Mouse (Mus musculus) liver, embryonic 11.5 days (tissue): ENCODE measurements around the gene Erp44. TPM values are rescaled to one million over a fixed set of nuclear protein-coding genes. Genes with fewer than 3 reads are reported as not detected.

ENCODE experiments used
- ATAC-seq: fragments of 200-750 bp; cut with Nextera tagmentation; replicated peaks from 2 replicates; pipeline ENCODE4 v1.8.0; 2017; ENCODE audit warnings: moderate number of reproducible peaks, mild to moderate bottlenecking, moderate TSS enrichment, moderate library complexity; ENCODE audit not compliant: low FRiP score
- DNase-seq: peaks from one replicate; pipeline ENCODE4 v3.0.0-alpha.2; 2017; ENCODE audit warnings: low spot score
- H3K27ac ChIP-seq: fragments of 300-500 bp; sonication (generic); 2 replicates; pipeline ENCODE4 v1.5.1; 2014; ENCODE audit warnings: mild to moderate bottlenecking, low read depth, low read length, control low read depth
- H3K27me3 ChIP-seq: fragments of 300-500 bp; sonication (generic); replicated peaks from 2 replicates; pipeline ENCODE4 v1.6.1; 2014; ENCODE audit warnings: low read length, mixed read lengths; ENCODE audit not compliant: control insufficient read depth, insufficient read depth
- H3K36me3 ChIP-seq: fragments of 300-500 bp; sonication (generic); 2 replicates; pipeline ENCODE4 v1.6.1; 2014; ENCODE audit warnings: mild to moderate bottlenecking, low read length, moderate library complexity, mixed read lengths; ENCODE audit not compliant: control insufficient read depth, insufficient read depth
- H3K4me1 ChIP-seq: fragments of 300-500 bp; sonication (generic); replicated peaks from 2 replicates; pipeline ENCODE4 v1.6.1; 2014; ENCODE audit warnings: low read length, mixed read lengths; ENCODE audit not compliant: control insufficient read depth, insufficient read depth
- H3K4me2 ChIP-seq: fragments of 300-500 bp; sonication (generic); 2 replicates; pipeline ENCODE4 v1.6.1; 2014; ENCODE audit warnings: mild to moderate bottlenecking, control low read depth, moderate library complexity
- H3K4me3 ChIP-seq: fragments of 300-500 bp; sonication (generic); 2 replicates; pipeline ENCODE4 v1.5.1; 2014; ENCODE audit warnings: low read depth, low read length, control low read depth
- H3K9ac ChIP-seq: fragments of 300-500 bp; sonication (generic); 2 replicates; pipeline ENCODE4 v1.6.1; 2014; ENCODE audit warnings: low read depth, low read length, control low read depth
- H3K9me3 ChIP-seq: fragments of 300-500 bp; sonication (generic); 2 replicates; pipeline ENCODE4 v1.6.1; 2016; ENCODE audit warnings: low read length, inconsistent platforms, mixed read lengths; ENCODE audit not compliant: control insufficient read depth
- WGBS: fragments of 180-500 bp; shearing (Covaris S2); extraction: QIAGEN DNeasy Blood & Tissue Kit; methylation state at CpG from one replicate; pipeline ENCODE4 v1.1.7; 2014; 5-methylcytosine and 5-hydroxymethylcytosine counted together
- polyA plus RNA-seq: library from polyadenylated mRNA; unstranded; fragments of >200 nt; fragmentation: Nextera tagmentation; extraction: Ambion mirVana; gene quantifications from 2 replicates; pipeline ENCODE4 v1.2.1, GENCODE M21; 2014

The Erp44 gene
- polyA plus RNA-seq, result 73.4 and 78.5 TPM in 2 replicates

DNA sequence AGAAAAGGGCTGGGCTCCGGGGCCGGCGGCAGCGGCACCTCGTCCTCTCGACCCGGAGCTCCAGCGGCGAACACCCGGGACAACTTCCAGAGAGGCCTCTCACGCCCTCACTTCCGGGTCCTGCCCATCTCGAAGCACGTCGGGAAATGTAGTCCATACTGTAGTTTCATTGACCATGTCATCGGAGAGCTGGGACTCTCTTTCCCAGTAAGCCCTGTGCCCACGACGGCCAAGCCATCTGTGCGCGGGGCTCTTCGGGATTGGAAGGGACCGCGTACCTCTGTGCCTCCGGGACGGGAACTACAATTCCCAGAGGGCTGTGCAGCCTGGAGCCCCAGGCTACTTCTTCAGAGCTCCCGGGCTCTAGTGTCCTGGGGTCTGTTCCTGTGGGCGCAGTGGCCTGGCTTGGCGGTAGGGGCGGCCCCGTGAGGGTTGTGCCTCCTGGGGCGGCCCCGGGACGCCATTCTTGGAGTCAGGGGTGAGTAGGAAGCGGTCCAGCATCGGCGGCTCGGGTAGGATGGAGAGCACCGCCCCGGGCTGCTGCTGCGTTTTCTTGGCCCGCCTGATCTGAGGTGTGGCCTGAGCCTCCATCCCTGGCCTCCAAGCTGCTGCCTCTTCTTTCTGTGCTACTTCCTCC lies at the start of gene Erp44, which contains the start of gene Invs:
Erp44 (minus strand) TSS at position 61 of the 637 bp plus-strand sequence.
Invs (plus strand) TSS at position 263 of the 637 bp plus-strand sequence.
- Histone ChIP-seq H3K27ac (peak within 1 kb of the TSS; percentile 74; the same call in 1 of the 2 replicates), H3K9me3 (no peaks in the 10 kb centered on the region), H3K9ac (peak within 1 kb of the TSS; percentile 93), H3K4me2 (peak within 1 kb of the TSS; percentile 88), H3K4me3 (peak within 1 kb of the TSS; percentile 96), H3K4me1 (peaks cover 4% of the 10 kb centered on the region; the same call in 1 of the 2 replicates), H3K27me3 (no peaks in the 10 kb centered on the region), H3K36me3 (no peaks in the 10 kb centered on the region)
- ATAC-seq, result peak; percentile 100
- under 1% methylated on average over 41 of the region's 41 CpGs for WGBS
- peak; percentile 87 for DNase-seq

DNA sequence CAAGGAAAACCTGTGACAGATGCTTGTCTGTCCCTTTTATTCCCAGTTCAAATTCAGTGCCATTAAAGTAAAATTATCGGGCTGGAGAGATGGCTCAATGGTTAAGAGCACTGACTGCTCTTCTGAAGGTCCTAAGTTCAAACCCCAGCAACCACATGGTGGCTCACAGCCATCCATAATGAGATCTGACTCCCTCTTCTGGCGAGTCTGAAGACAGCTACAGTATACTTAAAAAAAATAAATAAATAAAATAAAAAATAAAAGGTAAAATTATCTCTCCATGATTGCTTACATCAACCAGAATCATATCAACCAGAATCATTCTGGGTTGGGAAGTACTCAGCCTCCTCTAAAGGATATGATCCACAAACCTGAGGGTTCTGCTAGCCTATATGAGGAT lies 48.7 kb upstream of the Erp44 start:
- Histone ChIP-seq H3K36me3 (no peaks in the 10 kb centered on the region), H3K4me2 (no peak overlapping the region), H3K4me3 (no peak overlapping the region), H3K9ac (no peak overlapping the region), H3K27ac (no peak overlapping the region), H3K9me3 (no peaks in the 10 kb centered on the region), H3K4me1 (no peaks in the 10 kb centered on the region), H3K27me3 (no peaks in the 10 kb centered on the region)
- 63% methylated on average over 2 of the region's 2 CpGs for WGBS
- ATAC-seq, result no peak
- DNase-seq, result no peak

DNA sequence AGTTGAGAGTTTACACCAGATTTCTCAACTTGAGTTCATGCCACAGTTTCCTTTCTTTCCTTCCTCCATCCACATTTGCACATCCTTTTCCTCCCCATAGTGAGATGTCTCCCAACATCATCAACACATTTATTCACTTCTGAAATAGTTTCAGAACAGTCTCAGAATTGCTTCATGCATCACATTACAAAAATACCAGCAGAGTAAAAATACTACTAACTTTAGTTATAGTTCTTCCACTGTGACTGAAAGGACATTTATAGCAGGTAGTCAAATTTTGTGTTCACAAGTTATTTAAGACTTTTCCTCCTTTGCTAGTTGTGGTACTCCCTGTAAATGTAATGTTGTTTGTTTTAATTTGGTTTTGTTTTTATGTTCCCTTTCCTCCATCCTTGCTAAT lies 47.8 kb upstream of the Erp44 start:
- H3K4me2 ChIP-seq, result no peak overlapping the region
- DNase-seq (no peak), ATAC-seq (no peak)
- H3K9me3 ChIP-seq, result no peaks in the 10 kb centered on the region
- no peak overlapping the region for H3K27ac ChIP-seq
- H3K9ac ChIP-seq, result no peak overlapping the region
- no peaks in the 10 kb centered on the region for H3K4me1 ChIP-seq
- no peak overlapping the region for H3K4me3 ChIP-seq
- no peaks in the 10 kb centered on the region for H3K27me3 ChIP-seq
- no peaks in the 10 kb centered on the region for H3K36me3 ChIP-seq

DNA sequence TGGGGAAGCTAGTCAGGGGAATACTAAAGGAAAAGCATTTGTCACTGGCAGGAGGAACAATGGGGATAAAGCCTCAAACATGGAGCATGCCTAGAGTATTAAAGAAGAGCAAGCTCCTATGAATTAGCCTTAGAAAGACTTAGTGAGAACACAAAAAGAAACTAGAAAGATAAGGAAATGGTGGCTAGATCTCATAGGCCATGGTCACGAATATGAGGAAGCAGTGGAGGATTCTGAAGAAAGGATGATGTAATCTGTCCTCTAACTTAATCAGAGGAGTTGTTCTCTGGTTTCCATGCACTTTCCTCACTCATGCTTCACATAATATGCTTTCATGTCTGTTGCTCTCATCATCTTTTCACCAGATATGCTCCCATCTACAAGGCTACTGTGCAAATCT lies 42.7 kb upstream of the Erp44 start:
- Histone ChIP-seq H3K4me1 (no peaks in the 10 kb centered on the region), H3K27ac (no peak overlapping the region), H3K36me3 (no peaks in the 10 kb centered on the region), H3K27me3 (no peaks in the 10 kb centered on the region), H3K4me2 (no peak overlapping the region), H3K9ac (no peak overlapping the region), H3K9me3 (no peaks in the 10 kb centered on the region), H3K4me3 (no peak overlapping the region)
- no peak for DNase-seq
- WGBS, result 52% methylated on average over 1 of the region's 1 CpGs
- ATAC-seq, result no peak

DNA sequence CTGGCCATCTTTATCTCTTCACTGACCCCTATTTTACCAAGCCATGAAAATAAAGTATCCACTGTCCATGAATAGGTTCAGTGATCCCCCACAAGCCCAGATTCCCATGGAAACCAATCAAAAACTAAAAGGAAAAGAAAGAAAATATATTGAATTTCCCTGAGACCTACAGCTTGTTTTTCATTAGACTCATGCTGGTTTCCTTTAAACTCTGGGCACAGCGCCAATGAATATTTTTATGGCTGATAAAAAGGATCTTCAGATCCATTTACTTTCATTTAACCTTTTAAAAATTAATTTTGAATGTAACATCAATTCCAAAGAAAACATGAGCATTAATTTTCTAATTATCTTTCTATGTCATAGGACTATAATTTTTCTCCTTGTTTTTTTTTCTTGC lies 41.9 kb upstream of the Erp44 start:
- H3K27me3 ChIP-seq, result no peaks in the 10 kb centered on the region
- H3K4me1 ChIP-seq, result no peaks in the 10 kb centered on the region
- ATAC-seq (no peak), DNase-seq (no peak)
- H3K4me3 ChIP-seq, result no peak overlapping the region
- no peaks in the 10 kb centered on the region for H3K36me3 ChIP-seq
- no peaks in the 10 kb centered on the region for H3K9me3 ChIP-seq
- no peak overlapping the region for H3K9ac ChIP-seq
- H3K27ac ChIP-seq, result no peak overlapping the region
- WGBS, result 95% methylated on average over 1 of the region's 1 CpGs
- no peak overlapping the region for H3K4me2 ChIP-seq

DNA sequence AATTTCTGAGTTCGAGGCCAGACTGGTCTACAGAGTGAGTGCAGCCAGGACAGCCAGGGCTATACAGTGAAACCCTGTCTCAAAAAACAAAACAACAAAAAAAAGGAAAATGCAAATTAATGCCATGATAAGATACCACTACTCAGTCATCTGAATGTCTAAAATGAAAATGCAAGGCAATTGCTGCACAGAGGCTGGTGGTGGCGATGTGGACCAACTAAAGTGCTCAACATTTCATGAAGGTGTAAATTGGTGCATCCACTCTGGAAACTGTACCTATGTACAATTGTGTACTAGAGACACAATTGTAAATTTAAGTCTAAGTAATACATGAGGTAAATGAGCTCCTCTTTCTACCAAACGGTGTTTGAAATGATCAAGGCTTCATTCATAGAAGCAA lies 36.7 kb upstream of the Erp44 start:
- WGBS, result 79% methylated on average over 3 of the region's 3 CpGs
- Histone ChIP-seq H3K36me3 (no peaks in the 10 kb centered on the region), H3K4me2 (no peak overlapping the region), H3K4me3 (no peak overlapping the region), H3K9ac (no peak overlapping the region), H3K9me3 (no peaks in the 10 kb centered on the region), H3K4me1 (no peaks in the 10 kb centered on the region), H3K27me3 (no peaks in the 10 kb centered on the region), H3K27ac (no peak overlapping the region)
- no peak for ATAC-seq
- DNase-seq, result no peak

DNA sequence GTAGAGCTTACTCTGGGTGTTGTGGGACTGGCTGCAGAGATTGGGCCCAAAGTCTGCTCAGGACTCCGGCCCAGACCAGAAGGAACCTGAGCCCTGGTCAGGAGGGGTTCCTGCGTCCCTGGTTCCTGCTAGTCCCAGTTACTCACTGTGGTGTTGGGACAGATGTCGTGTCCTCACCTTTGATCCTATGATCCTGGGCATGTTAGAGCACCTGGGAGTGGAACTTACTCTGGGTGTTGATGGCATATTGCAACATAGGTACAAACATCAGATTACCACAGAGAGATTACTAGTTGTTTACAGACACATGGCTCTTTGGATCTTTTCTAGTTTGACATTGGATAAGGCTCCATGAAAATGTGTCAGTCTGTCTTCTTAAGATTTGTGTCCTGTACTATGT lies 35.5 kb upstream of the Erp44 start:
- 76% methylated on average over 3 of the region's 3 CpGs for WGBS
- Histone ChIP-seq H3K4me3 (no peak overlapping the region), H3K27ac (no peak overlapping the region), H3K9me3 (no peaks in the 10 kb centered on the region), H3K36me3 (peaks cover 2% of the 10 kb centered on the region; the same call in 1 of the 2 replicates), H3K4me2 (no peak overlapping the region), H3K4me1 (no peaks in the 10 kb centered on the region), H3K27me3 (no peaks in the 10 kb centered on the region), H3K9ac (no peak overlapping the region)
- ATAC-seq (no peak), DNase-seq (no peak)

DNA sequence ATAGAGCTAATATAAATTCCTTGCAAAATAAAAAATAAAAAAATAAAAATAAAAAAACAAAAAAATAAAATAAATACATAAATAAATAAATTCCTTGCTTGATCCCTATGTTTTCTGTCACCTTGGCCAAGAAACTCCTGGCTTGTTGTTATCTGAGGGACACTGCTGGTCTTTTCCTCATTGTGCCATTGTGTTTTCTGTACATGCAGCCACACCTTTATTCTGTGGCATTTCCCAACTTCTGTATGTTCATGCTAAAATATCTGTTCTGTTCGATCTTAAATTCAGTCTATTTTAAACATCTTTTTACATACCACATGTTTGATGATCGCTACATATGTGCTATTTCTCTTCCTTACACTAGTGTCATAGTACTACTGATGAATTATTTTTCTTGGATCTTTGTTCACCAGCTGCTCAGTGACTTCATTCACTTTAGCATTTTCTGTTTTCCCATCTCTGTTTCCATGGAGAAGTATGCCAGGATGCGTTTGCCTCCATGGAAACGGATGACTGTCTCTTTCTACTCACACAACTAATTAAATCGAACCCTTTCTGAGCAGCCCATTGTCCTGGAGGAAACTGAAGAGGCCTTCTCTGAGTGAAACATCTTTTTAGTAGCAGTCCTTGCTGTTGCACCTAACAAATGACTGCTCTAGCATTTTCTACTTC lies 7.9 kb upstream of the Erp44 start:
- Histone ChIP-seq H3K4me1 (no peaks in the 10 kb centered on the region), H3K9ac (no peak overlapping the region), H3K4me2 (no peak overlapping the region), H3K4me3 (no peak overlapping the region), H3K27me3 (no peaks in the 10 kb centered on the region), H3K9me3 (no peaks in the 10 kb centered on the region), H3K36me3 (no peaks in the 10 kb centered on the region; the same call in 1 of the 2 replicates), H3K27ac (no peak overlapping the region)
- WGBS, result 85% methylated on average over 5 of the region's 5 CpGs
- DNase-seq, result no peak
- ATAC-seq, result no peak

DNA sequence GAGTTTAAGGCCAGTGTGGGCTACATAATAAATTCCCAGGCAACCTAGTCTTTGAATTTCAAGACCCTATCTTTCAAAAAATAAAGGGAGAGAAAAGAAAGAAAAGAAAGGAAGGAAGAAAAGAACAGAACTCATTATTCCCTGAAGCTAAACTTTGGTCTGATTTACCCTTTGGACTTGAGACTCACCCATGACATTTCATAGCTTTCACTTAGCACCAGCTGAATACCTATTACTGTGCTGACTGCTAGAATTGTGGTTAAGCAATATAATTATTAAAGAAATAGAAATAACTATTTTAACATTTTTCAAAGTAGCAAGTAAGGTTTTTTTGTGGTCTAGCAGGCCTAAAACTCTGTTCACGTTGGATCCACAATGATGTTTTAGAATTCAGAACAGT lies 1.8 kb upstream of the Erp44 start:
- Histone ChIP-seq H3K4me2 (no peak overlapping the region), H3K4me1 (peaks cover 4% of the 10 kb centered on the region; the same call in 1 of the 2 replicates), H3K4me3 (no peak overlapping the region), H3K27ac (no peak overlapping the region), H3K36me3 (no peaks in the 10 kb centered on the region), H3K9ac (no peak overlapping the region), H3K27me3 (no peaks in the 10 kb centered on the region), H3K9me3 (no peaks in the 10 kb centered on the region)
- DNase-seq (no peak), ATAC-seq (no peak)
- WGBS, result 84% methylated on average over 1 of the region's 1 CpGs
